Mouse (Mus musculus) hindbrain, postnatal 0 days (tissue): ENCODE measurements at regions not wholly inside any gene's neighbourhood (a gene's known extent, or its start where the extent isn't known, plus 50 kb on each side); places are given as distances from the start of the nearest gene placed in this dataset.

ENCODE experiments used
- ATAC-seq: fragments of 200-750 bp; cut with Nextera tagmentation; 2 replicates; pipeline ENCODE4 v1.8.0; 2017; ENCODE audit warnings: mild to moderate bottlenecking, moderate TSS enrichment, moderate library complexity
- DNase-seq: peaks from one replicate; pipeline ENCODE4 v3.0.0-alpha.2; 2015; ENCODE audit warnings: low spot score
- H3K27ac ChIP-seq: fragments of 300-500 bp; sonication (generic); 2 replicates; pipeline ENCODE4 v1.5.1; 2014; ENCODE audit warnings: mild to moderate bottlenecking
- H3K27me3 ChIP-seq: fragments of 300-500 bp; sonication (generic); 2 replicates; pipeline ENCODE4 v1.6.1; 2014; ENCODE audit warnings: low read length, mixed read lengths; ENCODE audit not compliant: insufficient read depth
- H3K36me3 ChIP-seq: fragments of 300-500 bp; sonication (generic); 2 replicates; pipeline ENCODE4 v1.6.1; 2014; ENCODE audit warnings: low read length, mixed read lengths; ENCODE audit not compliant: insufficient read depth
- H3K4me1 ChIP-seq: fragments of 300-500 bp; sonication (generic); 2 replicates; pipeline ENCODE4 v1.6.1; 2014; ENCODE audit warnings: antibody characterized with exemption, low read length, mixed read lengths; ENCODE audit not compliant: insufficient read depth
- H3K4me2 ChIP-seq: fragments of 300-500 bp; sonication (generic); 2 replicates; pipeline ENCODE4 v1.6.1; 2014; ENCODE audit warnings: low read depth, mild to moderate bottlenecking, low read length, moderate library complexity, mixed read lengths
- H3K4me3 ChIP-seq: fragments of 300-500 bp; sonication (generic); 2 replicates; pipeline ENCODE4 v1.5.1; 2014; ENCODE audit warnings: low read length
- H3K9ac ChIP-seq: fragments of 300-500 bp; sonication (generic); replicated peaks from 2 replicates; pipeline ENCODE4 v1.6.1; 2014; ENCODE audit warnings: mild to moderate bottlenecking, low read length, moderate library complexity, mixed read lengths
- H3K9me3 ChIP-seq: fragments of 300-500 bp; sonication (generic); 2 replicates; pipeline ENCODE4 v1.6.1; 2016; ENCODE audit warnings: low read length, mixed read lengths
- CTCF ChIP-seq: IDR thresholded peaks from 2 replicates; pipeline ENCODE4 v1.5.1; 2016; ENCODE audit warnings: antibody characterized with exemption, control low read depth, low read depth
- WGBS: fragments of 180-500 bp; shearing (Covaris S2); extraction: QIAGEN DNeasy Blood & Tissue Kit; methylation state at CpG from one replicate; pipeline ENCODE4 v1.1.7; 2014; 5-methylcytosine and 5-hydroxymethylcytosine counted together

GRCm38 (mm10) chr15:71358189-71358790 is 2476.1 kb upstream of the Gm6569 start:
- ATAC-seq (no peak), DNase-seq (no peak)
- Histone ChIP-seq H3K9me3 (no peaks in the 10 kb centered on the region), H3K4me1 (no peaks in the 10 kb centered on the region), H3K4me2 (no peak overlapping the region), H3K27me3 (no peaks in the 10 kb centered on the region), H3K36me3 (no peaks in the 10 kb centered on the region), H3K27ac (no peak overlapping the region), H3K4me3 (no peak overlapping the region), H3K9ac (no peak overlapping the region)
- 18% methylated on average over 4 of the region's 4 CpGs for WGBS
- TF ChIP-seq CTCF: no peak

GRCm38 (mm10) chr15:71375775-71376174 is 2458.6 kb upstream of the Gm6569 start:
- 26% methylated on average over 3 of the region's 3 CpGs for WGBS
- ATAC-seq: peak; percentile 77
- TF ChIP-seq CTCF: peak; percentile 74
- no peaks in the 10 kb centered on the region for H3K36me3 ChIP-seq
- H3K9ac ChIP-seq: no peak overlapping the region
- no peaks in the 10 kb centered on the region for H3K9me3 ChIP-seq
- H3K4me1 ChIP-seq: no peaks in the 10 kb centered on the region
- H3K4me2 ChIP-seq: no peak overlapping the region
- no peaks in the 10 kb centered on the region for H3K27me3 ChIP-seq
- DNase-seq: peak; percentile 85
- H3K27ac ChIP-seq: no peak overlapping the region
- H3K4me3 ChIP-seq: no peak overlapping the region
